Mouse (Mus musculus) liver, postnatal 0 days (tissue): ENCODE data around the gene Nav2.

Source experiments
- CTCF ChIP-seq: sonication (generic); IDR thresholded peaks from 2 replicates; pipeline ENCODE4 v1.5.1; 2016; ENCODE audit warnings: antibody characterized with exemption, low read depth
- EP300 ChIP-seq: IDR thresholded peaks from 2 replicates; pipeline ENCODE4 v1.6.1; 2016; ENCODE audit warnings: antibody characterized with exemption, low read depth, mild to moderate bottlenecking

GRCm38 (mm10) chr7:49297148-49297547, 388.6 kb downstream of the Nav2 start:
- no peak for TF ChIP-seq CTCF
- no peak for TF ChIP-seq EP300
